In the genomic region with DNA sequence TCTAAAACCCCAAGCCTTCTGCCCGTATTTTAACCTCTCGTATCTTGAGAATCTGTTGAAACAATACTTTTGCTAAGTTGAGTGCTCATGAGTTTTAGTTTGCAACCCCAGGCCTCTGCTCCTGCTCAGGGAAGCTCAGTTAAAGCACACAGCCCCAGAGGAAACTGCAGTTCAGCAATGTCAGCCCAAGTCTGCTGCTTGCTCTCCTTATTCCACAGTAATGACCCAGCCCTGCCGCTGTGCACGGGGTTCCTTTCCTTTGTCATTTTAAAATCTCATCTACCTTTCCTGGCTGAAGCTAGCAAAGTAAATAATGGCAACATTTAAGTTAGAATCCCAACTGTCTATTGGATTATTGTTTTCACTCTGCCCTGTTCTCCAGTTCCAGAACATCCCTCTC, we compare ENCODE assay signal across 17 mouse cellular contexts.
A peak's percentile ranks its signal among the peaks of the same experiment; 100 is the strongest.
DNase-seq lines count a peak whose midpoint lies in the region; ATAC-seq and TF ChIP-seq lines count a peak whose summit lies in the region.
"Had no signal": no experiment of that assay in that cellular context is flagged by ENCODE, and none has a peak within 500 bp of the region (broad histone marks: within the 10 kb centered on the region; RNA-seq: fewer than 3 reads in every experiment).

No protein-coding gene starts in this region.

- no peaks in the 10 kb centered on the region for H3K9me3 ChIP-seq in embryonic facial prominence, embryonic 11.5 days (replicated peaks; ENCODE audit: control insufficient read depth, low read length)
- H3K9me3 ChIP-seq in embryonic facial prominence, embryonic 10.5 days = no peaks in the 10 kb centered on the region
- H3K9me3 ChIP-seq in lung, embryonic 16.5 days (ENCODE audit: control insufficient read depth, low read length) = no peaks in the 10 kb centered on the region
- no peaks in the 10 kb centered on the region for H3K9me3 ChIP-seq in stomach, embryonic 16.5 days (replicated peaks; ENCODE audit: control insufficient read depth, low read length)
- H3K9me3 ChIP-seq: forebrain, embryonic 15.5 days; midbrain, embryonic 15.5 days had no signal

- no peak overlapping the region for H3K4me3 ChIP-seq in embryonic facial prominence, embryonic 11.5 days (ENCODE audit: low read depth, low read length)
- no peak overlapping the region for H3K4me3 ChIP-seq in embryonic facial prominence, embryonic 10.5 days
- peak overlapping the region; percentile 52 for H3K4me3 ChIP-seq in kidney, adult 2 months (ENCODE audit: insufficient read depth, low read depth, low read length)
- H3K4me3 ChIP-seq in lung, embryonic 16.5 days (ENCODE audit: low read length) = peak overlapping the region; percentile 42
- H3K4me3 ChIP-seq in stomach, embryonic 16.5 days (replicated peaks; ENCODE audit: low read length) = no peak overlapping the region
- H3K4me3 ChIP-seq: forebrain, embryonic 15.5 days; midbrain, embryonic 15.5 days had no signal

- no peaks in the 10 kb centered on the region for H3K4me1 ChIP-seq in embryonic facial prominence, embryonic 11.5 days (ENCODE audit: control insufficient read depth, insufficient read depth, low read length)
- peaks cover 16% of the 10 kb centered on the region for H3K4me1 ChIP-seq in embryonic facial prominence, embryonic 10.5 days
- H3K4me1 ChIP-seq in kidney, adult 2 months (ENCODE audit: control insufficient read depth, insufficient read depth, low read length) = no peaks in the 10 kb centered on the region
- peaks cover 26% of the 10 kb centered on the region for H3K4me1 ChIP-seq in lung, embryonic 16.5 days (replicated peaks; ENCODE audit: control insufficient read depth, insufficient read depth, low read length)
- no peaks in the 10 kb centered on the region for H3K4me1 ChIP-seq in stomach, embryonic 16.5 days (ENCODE audit: control insufficient read depth, insufficient read depth, low read length)
- H3K4me1 ChIP-seq: midbrain, embryonic 15.5 days had no signal

- H3K27ac ChIP-seq in embryonic facial prominence, embryonic 11.5 days (replicated peaks; ENCODE audit: low read depth, low read length) = no peak overlapping the region
- H3K27ac ChIP-seq in embryonic facial prominence, embryonic 10.5 days (replicated peaks) = no peak overlapping the region
- peak overlapping the region; percentile 73 for H3K27ac ChIP-seq in kidney, adult 2 months (ENCODE audit: insufficient read depth, low read depth, low read length)
- H3K27ac ChIP-seq in lung, embryonic 16.5 days (ENCODE audit: low read length) = peak overlapping the region; percentile 11; the same call in 1 of the 2 replicates
- H3K27ac ChIP-seq in stomach, embryonic 16.5 days (ENCODE audit: low read length) = 0 out of 2 replicates have a peak overlapping the region, but pooled peaks have one; percentile 6
- H3K27ac ChIP-seq: forebrain, embryonic 15.5 days; hindbrain, embryonic 14.5 days; macrophage; midbrain, embryonic 15.5 days had no signal

- H3K9ac ChIP-seq in embryonic facial prominence, embryonic 11.5 days (replicated peaks; ENCODE audit: low read length) = no peak overlapping the region
- peak overlapping the region; percentile 40; the same call in 1 of the 2 replicates for H3K9ac ChIP-seq in lung, embryonic 16.5 days (ENCODE audit: low read length)
- no peak overlapping the region for H3K9ac ChIP-seq in stomach, embryonic 16.5 days (ENCODE audit: low read length)
- H3K9ac ChIP-seq: forebrain, embryonic 15.5 days; hindbrain, embryonic 14.5 days; midbrain, embryonic 15.5 days had no signal

- H3K36me3 ChIP-seq in embryonic facial prominence, embryonic 11.5 days (replicated peaks; ENCODE audit: control insufficient read depth, insufficient read depth, low read depth, low read length) = no peaks in the 10 kb centered on the region
- H3K36me3 ChIP-seq in embryonic facial prominence, embryonic 10.5 days (replicated peaks) = no peaks in the 10 kb centered on the region
- no peaks in the 10 kb centered on the region for H3K36me3 ChIP-seq in kidney, adult 2 months (ENCODE audit: control insufficient read depth, insufficient read depth, low read length)
- no peaks in the 10 kb centered on the region for H3K36me3 ChIP-seq in lung, embryonic 16.5 days (ENCODE audit: control insufficient read depth, insufficient read depth, low read length)
- H3K36me3 ChIP-seq in stomach, embryonic 16.5 days (ENCODE audit: control insufficient read depth, insufficient read depth, low read length) = no peaks in the 10 kb centered on the region
- H3K36me3 ChIP-seq: forebrain, embryonic 15.5 days; midbrain, embryonic 15.5 days had no signal

- no peaks in the 10 kb centered on the region for H3K27me3 ChIP-seq in embryonic facial prominence, embryonic 11.5 days (ENCODE audit: control insufficient read depth, insufficient read depth, low read length)
- H3K27me3 ChIP-seq in embryonic facial prominence, embryonic 10.5 days (replicated peaks; ENCODE audit: low read depth, poor library complexity, severe bottlenecking) = no peaks in the 10 kb centered on the region
- H3K27me3 ChIP-seq in kidney, adult 2 months (replicated peaks; ENCODE audit: control insufficient read depth, insufficient read depth, low read length) = no peaks in the 10 kb centered on the region
- H3K27me3 ChIP-seq in lung, embryonic 16.5 days (ENCODE audit: control insufficient read depth, insufficient read depth, low read depth, low read length) = no peaks in the 10 kb centered on the region
- no peaks in the 10 kb centered on the region for H3K27me3 ChIP-seq in stomach, embryonic 16.5 days (ENCODE audit: control insufficient read depth, insufficient read depth, low read length)
- H3K27me3 ChIP-seq: CH12.LX; forebrain, embryonic 15.5 days; midbrain, embryonic 15.5 days had no signal

- DNase-seq in embryonic facial prominence, embryonic 11.5 days (ENCODE audit: low spot score) = peak; percentile 21
- no peak for DNase-seq in embryonic facial prominence, embryonic 10.5 days (ENCODE audit: low spot score)
- no peak for DNase-seq in kidney, adult 2 months
- DNase-seq in kidney, adult 11 months = no peak
- no peak for DNase-seq in lung, adult 18-20 months
- DNase-seq in frontal cortex, postnatal 36 days (ENCODE audit: low spot score in 2 of 2) = no peak
- DNase-seq: cerebellum, adult 2 months; gastrocnemius, postnatal 25 days; thymus, postnatal 14 days had no signal

- no peak for ATAC-seq in embryonic facial prominence, embryonic 11.5 days (replicated peaks; ENCODE audit: insufficient number of reproducible peaks, low FRiP score, low TSS enrichment, low read depth)
- no peak for ATAC-seq in lung, embryonic 16.5 days (ENCODE audit: low read depth)
- no peak for ATAC-seq in stomach, embryonic 16.5 days (ENCODE audit: insufficient read depth, low FRiP score)
- ATAC-seq: forebrain, embryonic 15.5 days; midbrain, embryonic 15.5 days; Patski had no signal

- WGBS in embryonic facial prominence, embryonic 11.5 days = 32% methylated on average over 4 of the region's 4 CpGs
- 31% methylated on average over 4 of the region's 4 CpGs for WGBS in embryonic facial prominence, embryonic 10.5 days
- WGBS in kidney, adult 2 months = 49% methylated on average over 4 of the region's 4 CpGs
- 30% methylated on average over 4 of the region's 4 CpGs for WGBS in lung, embryonic 16.5 days
- 29% methylated on average over 4 of the region's 4 CpGs for WGBS in stomach, embryonic 16.5 days

- no peak overlapping the region for H3K4me2 ChIP-seq in embryonic facial prominence, embryonic 11.5 days (ENCODE audit: low read depth, low read length)
- peak overlapping the region; percentile 43 for H3K4me2 ChIP-seq in lung, embryonic 16.5 days (ENCODE audit: low read depth, low read length)
- H3K4me2 ChIP-seq in stomach, embryonic 16.5 days (ENCODE audit: low read depth, low read length) = no peak overlapping the region
- H3K4me2 ChIP-seq: forebrain, embryonic 15.5 days; hindbrain, embryonic 14.5 days; midbrain, embryonic 15.5 days had no signal

- TF ChIP-seq CTCF in kidney, adult 2 months (conservative IDR thresholded peaks at IDR 0.05; ENCODE audit: insufficient read depth, insufficient read length, low read depth, low read length) = no peak

- TF ChIP-seq POLR2A in kidney, adult 2 months (IDR thresholded peaks at IDR 0.05; ENCODE audit: low read depth, low read length) = no peak

Comparison
In these comparisons a context has a peak if more than half of its experiments do, and no peak if none do; other contexts are left out.
1. H3K27ac ChIP-seq: peak in kidney, adult 2 months (single experiment), lung, embryonic 16.5 days (single experiment) and stomach, embryonic 16.5 days (single experiment); none in embryonic facial prominence, embryonic 11.5 days (single experiment) and embryonic facial prominence, embryonic 10.5 days (single experiment).
2. H3K4me3 ChIP-seq: peak in kidney, adult 2 months (single experiment) and lung, embryonic 16.5 days (single experiment); none in embryonic facial prominence, embryonic 11.5 days (single experiment), embryonic facial prominence, embryonic 10.5 days (single experiment) and stomach, embryonic 16.5 days (single experiment).